Mouse (Mus musculus) thymus, postnatal 0 days (tissue): ENCODE results near the gene Gm44805. TPM values are rescaled to one million over a fixed set of nuclear protein-coding genes. Genes with fewer than 3 reads are reported as not detected.
"Not testable (repeated sequence)": the region's sequence is repeated elsewhere in the genome, so short reads cannot be mapped to it uniquely, and the experiment has no call there.

ENCODE experiments used
- DNase-seq: peaks from one replicate; pipeline ENCODE4 v3.0.0-alpha.2; 2015; ENCODE audit warnings: low spot score
- polyA plus RNA-seq: library from polyadenylated mRNA; unstranded; fragments of >200 nt; fragmentation: Nextera tagmentation; extraction: Ambion mirVana; gene quantifications from 2 replicates; pipeline ENCODE4 v1.2.1, GENCODE M21; 2015

The Gm44805 gene
- polyA plus RNA-seq, 1 experiment from 2014 or later, result not detected

DNA sequence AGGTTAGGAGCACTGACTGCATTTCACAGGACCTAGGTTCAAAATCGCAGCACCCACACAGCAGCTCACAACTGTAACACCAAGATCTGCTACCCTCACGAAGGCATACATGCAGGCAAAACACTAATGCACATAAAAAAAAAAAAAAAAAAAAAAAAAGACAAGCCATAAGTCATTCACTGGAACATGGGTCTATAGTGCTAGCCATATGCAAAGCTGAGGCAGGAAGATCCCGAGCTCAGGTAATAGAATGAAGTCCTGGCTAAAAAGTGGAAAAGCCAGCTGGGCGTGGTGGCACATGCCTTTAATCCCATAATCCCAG lies 18.6 kb upstream of the Gm44805 start:
- DNase-seq, result no peak

GRCm38 (mm10) chr7:19698907-19699826 lies 17.9 kb upstream of the Gm44805 start, which contains the start of gene Apoe:
Gene Apoe, minus strand, starts transcription at chr7:19699188.
- DNase-seq, result peak; percentile 69

GRCm38 (mm10) chr7:19697949-19698906 lies 17.0 kb upstream of the Gm44805 start:
- DNase-seq, result no peak

GRCm38 (mm10) chr7:19696336-19696873 lies 15.2 kb upstream of the Gm44805 start:
- DNase-seq, result no peak

DNA sequence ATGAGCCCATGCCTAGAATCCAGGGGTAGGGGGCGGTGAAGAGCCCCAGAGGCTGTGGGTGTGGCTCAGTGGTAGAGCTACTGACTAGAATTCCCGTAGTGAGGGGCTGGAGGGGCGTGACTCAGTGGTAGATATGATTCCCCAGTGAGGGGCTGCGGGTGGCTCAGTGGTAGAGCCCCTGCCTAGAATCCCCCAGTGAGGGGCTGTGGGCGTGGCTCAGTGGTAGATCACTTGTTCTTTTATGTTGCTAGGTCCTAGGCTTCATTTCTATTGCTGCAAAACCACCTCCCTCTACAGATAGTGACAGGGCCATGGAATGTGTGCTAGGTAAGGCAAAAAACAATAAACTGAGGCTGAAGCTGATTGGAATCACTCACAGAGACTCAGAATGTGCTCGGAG lies 14.7 kb upstream of the Gm44805 start:
- DNase-seq, result no peak

DNA sequence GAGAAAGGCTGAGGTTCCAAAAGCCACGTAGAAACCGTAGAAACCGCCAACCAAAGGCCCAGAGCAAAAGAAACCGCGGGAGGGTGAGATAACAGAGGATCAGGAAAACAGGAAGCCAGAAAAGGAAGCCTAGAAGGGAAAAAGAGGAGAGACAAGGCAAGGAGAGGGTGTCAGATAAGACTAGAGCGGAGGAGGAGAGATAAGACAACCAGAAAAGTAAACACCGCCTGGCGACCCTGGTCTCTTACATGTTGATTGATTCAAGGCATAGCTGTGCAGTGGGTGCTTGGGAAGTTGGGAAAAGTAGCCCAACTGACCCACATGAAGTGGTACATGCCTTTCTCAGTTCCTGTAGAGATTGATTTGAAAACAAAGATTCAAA lies 14.0 kb upstream of the Gm44805 start:
- no peak for DNase-seq

DNA sequence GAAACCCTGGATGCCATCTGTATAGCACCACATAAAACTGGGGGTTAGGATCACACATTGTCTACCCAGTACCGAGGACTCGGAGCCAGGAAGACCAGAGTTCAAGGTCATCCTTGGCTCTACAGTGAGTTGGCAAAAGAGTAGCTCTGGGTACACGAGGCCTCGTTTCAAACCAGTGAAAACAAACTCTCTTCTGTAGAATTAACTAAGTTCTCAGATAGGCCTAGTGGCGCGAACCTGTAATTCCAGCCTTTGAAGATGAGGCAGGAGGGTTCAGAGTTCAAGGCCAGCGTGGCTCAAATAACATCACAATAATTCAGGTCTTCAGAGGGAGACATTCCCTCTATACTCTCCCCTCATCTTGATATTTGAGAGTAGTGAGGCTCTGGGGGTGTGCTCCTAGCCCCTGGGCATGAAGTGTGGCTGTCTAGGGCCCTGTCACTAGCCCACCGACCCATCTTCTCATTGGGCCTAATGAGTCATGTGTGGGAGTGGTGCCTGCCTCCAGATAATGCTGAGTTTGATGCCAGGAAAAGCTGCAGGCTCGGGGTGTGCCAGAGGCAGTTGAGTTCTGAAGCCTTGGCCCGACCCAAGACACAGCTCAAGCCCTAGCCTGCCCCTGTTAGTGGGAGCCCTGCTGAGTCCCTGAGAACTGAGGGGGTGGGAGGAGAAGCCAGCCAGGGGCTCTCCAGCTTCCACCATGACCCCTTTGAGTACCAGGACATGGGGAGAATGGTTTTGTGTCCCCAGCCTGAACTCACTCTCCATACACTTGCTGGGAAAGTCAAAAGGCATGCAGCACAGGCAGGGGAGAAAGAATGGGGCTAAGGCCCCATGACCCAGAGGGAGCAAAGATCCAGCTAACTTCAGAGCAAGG lies 13.4 kb upstream of the Gm44805 start:
- DNase-seq, result no peak

- DNase-seq, result no peak
Measured at GRCm38 (mm10) chr7:19693421-19693820, 12.2 kb upstream of the Gm44805 start.

GRCm38 (mm10) chr7:19691873-19692865 lies 10.9 kb upstream of the Gm44805 start, which contains the start of gene Apoc1:
Gene Apoc1, minus strand, starts transcription at chr7:19692660.
- no peak for DNase-seq

DNA sequence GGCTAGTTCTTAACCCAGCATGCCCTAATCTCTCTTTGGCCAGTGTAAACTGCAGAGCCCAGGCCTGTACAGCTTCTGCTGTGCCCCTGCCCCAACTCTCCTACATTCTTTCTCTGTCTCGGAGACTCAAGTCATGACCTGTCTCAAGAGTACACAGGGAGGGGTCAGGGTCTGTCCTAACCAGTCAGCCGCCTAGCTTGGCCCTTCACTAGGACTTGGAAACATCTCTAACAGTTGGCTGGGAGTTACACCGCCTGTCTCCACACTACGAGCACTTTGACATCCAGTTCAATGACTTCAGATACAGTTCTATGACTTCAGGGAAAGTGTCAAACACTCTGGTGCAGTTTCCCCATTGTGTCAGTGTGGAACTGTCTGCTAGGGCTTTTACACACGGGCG lies 10.2 kb upstream of the Gm44805 start:
- no peak for DNase-seq

DNA sequence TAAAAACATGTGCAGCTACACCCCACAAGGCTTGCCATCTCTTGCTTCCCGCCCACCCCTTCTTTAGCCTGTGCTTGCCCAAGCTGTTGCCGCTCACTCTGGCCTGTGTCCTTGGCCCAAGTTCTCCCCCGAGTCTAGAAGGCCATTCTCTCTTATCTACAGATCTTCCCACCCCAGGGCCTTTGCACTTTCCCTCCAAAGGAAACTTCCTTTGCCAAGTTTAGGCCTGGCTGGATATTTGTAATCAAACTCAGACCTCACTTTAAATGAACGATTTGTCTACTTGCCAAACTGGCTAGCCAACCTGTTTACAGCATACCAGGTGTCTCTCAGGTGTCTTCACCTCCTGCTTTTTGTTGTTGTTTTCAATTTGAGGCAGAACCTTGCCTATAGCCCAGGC lies 9.6 kb upstream of the Gm44805 start:
- DNase-seq, result no peak

DNA sequence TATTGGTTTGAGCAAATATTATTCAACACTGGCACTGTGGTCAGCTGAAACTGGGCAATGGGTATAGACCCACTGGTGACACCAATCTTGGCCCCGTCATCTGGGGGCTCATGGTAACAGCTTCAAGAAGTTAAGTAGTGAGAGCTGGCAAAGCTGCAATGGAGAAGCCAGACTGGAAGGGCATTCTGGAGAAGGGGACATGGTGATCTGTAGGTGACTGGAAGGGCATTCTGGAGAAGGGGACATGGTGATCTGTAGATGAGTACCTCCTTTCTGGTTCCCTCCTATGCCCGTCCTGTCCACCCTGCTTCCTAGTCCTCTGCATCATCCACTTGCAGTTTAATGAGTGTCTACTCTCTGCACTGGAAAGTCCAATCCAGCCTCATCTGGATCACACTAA lies 7.4 kb upstream of the Gm44805 start:
- no peak for DNase-seq

DNA sequence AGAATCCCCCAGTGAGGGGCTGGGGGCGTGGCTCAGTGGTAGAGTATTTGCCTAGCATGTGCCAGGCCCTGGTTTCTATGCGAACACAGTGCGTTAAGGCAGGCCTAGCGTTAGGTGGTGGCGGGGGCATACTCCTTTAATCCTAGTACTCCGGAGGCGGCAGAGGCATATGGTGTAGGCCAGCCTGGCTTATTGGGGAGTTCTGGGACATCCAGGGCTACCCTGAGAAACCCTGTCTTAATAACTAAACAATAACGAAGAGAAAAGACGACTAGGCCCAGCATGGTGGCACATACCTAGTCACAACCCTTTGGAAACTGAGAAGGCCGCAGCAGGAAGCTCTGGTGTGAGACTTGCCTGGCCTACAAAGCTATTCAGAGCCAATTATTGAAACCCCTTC lies 6.9 kb upstream of the Gm44805 start:
- DNase-seq, result no peak

DNA sequence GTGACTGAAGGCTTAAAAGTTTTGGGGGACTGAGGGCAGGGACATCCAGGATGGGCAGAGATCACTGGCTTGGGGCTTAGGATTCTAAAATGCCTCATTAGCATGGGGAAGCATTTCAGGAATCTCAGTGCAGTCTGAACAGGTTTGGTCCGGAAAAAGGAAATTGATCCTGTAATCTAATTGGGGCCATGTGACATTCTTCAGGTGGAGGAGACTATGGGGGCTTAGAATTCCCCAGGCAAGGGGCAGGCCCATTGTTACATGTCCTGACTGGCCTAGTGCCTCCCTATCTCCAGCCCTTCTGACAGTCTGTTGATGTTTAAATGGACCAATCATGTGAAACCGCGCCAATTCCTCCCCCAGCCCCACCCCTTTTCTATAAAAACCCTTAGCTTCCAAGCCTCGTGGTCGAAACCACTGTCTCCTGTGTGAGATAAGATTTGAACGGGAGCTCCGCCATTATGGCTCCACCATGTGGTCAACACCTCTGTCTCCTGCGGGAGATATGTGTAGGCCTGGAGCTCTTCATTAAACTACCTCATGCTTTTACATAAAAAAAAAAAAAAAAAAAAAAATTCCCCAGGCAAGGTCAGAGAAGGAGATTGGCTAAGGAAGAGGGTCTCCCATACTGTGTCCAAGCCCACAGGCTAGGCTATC lies 5.8 kb upstream of the Gm44805 start:
- DNase-seq, result not testable (repeated sequence)

DNA sequence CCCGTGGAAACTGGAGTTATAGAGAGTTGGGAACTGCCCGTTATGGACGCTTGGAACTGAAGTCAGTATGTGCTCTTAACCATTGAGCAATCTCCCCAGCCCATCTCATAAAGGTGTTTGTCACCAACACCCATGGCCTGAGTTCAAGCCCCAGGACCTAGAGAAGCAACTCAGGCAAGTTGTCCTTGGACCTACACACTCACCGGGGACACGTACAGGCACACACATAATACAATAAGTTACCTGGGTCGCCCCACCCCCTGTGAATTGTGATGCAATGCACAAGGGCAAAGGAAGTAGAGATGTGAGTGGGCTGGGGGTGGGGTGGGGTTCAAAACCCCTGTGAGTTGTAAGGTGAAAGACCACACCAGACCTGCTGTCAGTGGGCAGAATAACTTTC lies 5.3 kb upstream of the Gm44805 start:
- DNase-seq, result no peak

DNA sequence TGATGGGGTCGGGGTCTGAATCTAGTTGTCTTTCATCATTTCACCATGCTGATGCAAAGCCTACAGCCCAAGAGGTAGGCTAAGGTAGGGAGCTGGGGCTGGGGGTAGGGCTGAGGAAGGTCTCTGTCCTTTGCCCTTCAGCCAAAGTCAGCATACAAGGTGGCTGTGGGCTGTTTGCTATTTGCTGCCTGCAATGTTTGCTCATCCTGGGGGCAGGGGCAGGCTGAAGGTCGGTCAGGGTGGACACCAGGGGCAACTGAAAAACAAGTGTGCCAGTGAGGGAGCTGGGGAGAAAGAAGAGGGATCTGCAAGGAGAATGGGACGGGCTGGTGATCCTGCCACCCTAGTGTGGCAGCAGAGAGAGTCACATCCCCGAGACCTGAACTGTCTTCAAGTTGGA lies 4.2 kb upstream of the Gm44805 start:
- DNase-seq, result no peak

DNA sequence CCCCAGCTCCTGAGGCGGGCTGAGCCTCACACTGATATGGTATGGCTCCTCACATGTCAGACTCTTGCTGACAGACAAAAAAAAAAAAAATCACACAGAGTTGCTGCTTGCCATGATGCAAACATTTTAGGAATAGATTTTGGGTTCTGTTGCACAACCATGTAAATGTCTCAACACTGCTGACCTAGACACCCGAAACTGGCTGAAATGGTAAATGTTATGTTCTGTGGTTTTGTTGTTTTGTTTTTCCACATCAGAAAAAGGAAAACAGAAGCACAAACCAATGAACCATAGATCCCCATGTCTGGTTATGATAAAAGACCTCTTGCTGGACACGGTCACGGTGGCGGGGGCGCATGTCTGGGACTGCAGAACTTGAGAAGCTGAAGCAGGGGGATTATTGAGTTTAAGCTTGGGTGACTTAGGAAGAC lies 2.6 kb upstream of the Gm44805 start:
- DNase-seq, result no peak

DNA sequence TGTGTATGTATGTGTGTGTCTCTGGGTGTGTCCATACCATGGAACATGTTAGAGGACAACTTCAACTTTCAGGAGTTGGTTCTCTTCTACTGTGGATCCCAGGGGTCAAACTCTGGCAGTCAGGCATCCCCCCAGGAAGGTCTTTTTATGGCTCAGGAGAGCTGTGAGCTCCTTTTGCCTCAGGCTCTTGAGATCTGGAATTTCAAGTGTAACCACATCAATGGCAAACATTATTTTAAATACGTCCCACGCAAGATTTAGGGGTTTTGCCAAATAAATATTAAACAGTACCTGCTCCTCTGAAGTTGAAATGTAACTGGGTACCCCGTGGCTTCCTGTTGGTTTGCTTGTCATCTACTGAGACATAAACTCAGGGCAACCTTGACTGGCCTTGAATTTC lies 1.8 kb upstream of the Gm44805 start:
- no peak for DNase-seq

- no peak for DNase-seq
Measured at GRCm38 (mm10) chr7:19680702-19681101, 521 bp downstream of the Gm44805 start.
